Mouse (Mus musculus): ENCODE measurements around the gene Klhl23. TPM values are rescaled to one million over a fixed set of nuclear protein-coding genes. Genes with fewer than 3 reads are reported as not detected.

Gene Klhl23
- polyA plus RNA-seq (2014; fragmentation: Illumina TruSeq; extraction: RNeasy Lipid Tissue Mini Kit (QIAGEN cat#74804); ENCODE audit: low read depth, low replicate concordance) = 31.7 TPM

GRCm38 (mm10) chr2:69821711-69822110, at the start of gene Klhl23:
Klhl23 (plus strand) TSS chr2:69821944.

DNA sequence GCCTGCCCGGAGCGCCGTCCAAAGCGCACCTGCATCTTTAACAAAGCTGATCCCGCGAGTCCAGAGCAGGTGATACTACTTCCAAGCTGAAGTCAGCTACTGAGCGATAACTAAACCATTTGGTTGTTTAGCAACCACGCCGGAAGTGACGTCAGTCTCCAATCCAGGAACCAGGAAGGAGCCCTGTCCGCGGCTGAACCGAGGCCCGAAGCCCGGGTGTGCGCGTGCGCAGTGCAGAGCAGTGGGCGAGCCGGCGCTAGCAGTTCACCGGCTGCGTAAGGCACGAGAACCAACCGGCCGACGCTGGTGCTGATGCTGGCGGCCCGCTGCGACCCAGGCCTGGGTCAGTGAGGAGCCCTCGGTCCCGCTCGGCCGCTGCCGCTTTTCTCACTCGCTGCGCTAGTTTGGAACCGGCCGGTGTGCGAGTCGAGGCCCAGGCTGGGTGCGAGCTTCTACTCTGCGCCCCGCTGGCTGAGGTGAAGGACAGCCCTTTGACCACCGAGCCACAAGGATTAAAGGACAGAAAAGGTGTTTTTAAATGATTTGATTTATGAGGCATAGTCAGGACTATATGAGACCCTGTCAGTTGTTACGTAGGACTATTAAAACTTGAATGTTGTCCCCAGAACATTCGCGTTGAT, 32.2 kb upstream of the Klhl23 start, which contains the start of the genes Ccdc173 and Phospho2:
Gene Ccdc173 (minus strand): TSS at position 147 of the 641 bp plus-strand sequence.
Gene Phospho2 (plus strand): TSS at position 195 of the 641 bp plus-strand sequence.

GRCm38 (mm10) chr2:69861485-69862091, 39.8 kb downstream of the Klhl23 start, which contains the start of gene Ssb:
Ssb (plus strand) TSS chr2:69861562.

DNA sequence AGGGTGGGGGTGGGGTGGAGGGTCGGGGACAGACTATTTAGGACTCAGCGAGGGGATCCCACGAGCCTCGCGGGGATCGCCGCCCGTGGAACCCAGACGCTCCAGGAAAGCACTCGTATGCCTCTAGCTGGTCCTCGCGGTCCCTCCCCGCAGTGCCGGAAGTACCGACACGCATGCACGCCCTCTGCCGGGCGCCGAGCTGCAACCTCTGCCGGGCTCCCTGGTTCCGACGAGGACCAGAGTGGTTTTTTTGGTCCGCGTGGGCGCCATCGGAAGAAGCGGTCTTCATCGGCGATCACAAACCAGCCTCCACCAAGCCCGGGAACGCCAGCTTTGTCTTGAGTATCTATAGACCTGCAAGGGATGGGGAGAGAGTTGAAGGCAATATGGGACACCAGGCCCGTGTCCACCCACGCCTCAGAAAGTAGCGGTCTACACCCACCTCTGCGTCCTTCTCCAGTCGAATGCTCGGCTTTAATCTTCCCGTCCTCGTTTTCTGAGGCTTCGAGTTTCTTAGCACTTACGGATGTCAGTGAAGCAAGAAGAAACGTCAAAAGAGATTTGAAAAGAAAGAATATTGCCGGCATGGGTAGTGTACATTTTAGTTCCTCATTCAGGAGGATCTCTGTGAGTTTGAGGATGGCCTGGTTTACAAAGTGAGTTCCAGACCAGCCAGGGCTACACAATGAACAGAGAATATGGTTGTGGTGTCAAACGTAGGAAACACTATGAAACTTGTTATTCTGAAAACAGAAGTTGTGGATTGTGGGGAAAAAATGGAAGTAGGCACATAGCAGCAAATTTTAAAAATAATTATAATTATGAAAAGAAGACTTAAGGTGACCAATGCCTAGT, 63.9 kb downstream of the Klhl23 start, which contains the start of gene Mettl5:
Gene Mettl5 (minus strand): TSS at position 165 of the 855 bp plus-strand sequence.

Other genes starting within 250 kb of the Klhl23 start
- 0.55 TPM for gene Lrp2, start 235.9 kb upstream of the Klhl23 start, polyA plus RNA-seq (2014; fragmentation: Illumina TruSeq; extraction: RNeasy Lipid Tissue Mini Kit (QIAGEN cat#74804); ENCODE audit: low read depth, low replicate concordance)
- gene Bbs5, start 174.8 kb upstream of the Klhl23 start, polyA plus RNA-seq (2014; fragmentation: Illumina TruSeq; extraction: RNeasy Lipid Tissue Mini Kit (QIAGEN cat#74804); ENCODE audit: low read depth, low replicate concordance) = 7.4 TPM
- gene Klhl41, start 151.8 kb upstream of the Klhl23 start, polyA plus RNA-seq (2014; fragmentation: Illumina TruSeq; extraction: RNeasy Lipid Tissue Mini Kit (QIAGEN cat#74804); ENCODE audit: low read depth, low replicate concordance) = 56.5 TPM
- 27.3 TPM for gene Fastkd1, start 108.4 kb upstream of the Klhl23 start, polyA plus RNA-seq (2014; fragmentation: Illumina TruSeq; extraction: RNeasy Lipid Tissue Mini Kit (QIAGEN cat#74804); ENCODE audit: low read depth, low replicate concordance)
- 22.4 TPM for gene Ppig, start 99.4 kb upstream of the Klhl23 start, polyA plus RNA-seq (2014; fragmentation: Illumina TruSeq; extraction: RNeasy Lipid Tissue Mini Kit (QIAGEN cat#74804); ENCODE audit: low read depth, low replicate concordance)
- gene Ccdc173, start 32.4 kb upstream of the Klhl23 start, polyA plus RNA-seq (2014; fragmentation: Illumina TruSeq; extraction: RNeasy Lipid Tissue Mini Kit (QIAGEN cat#74804); ENCODE audit: low read depth, low replicate concordance) = 2.0 TPM
- 30.7 TPM for gene Phospho2, start 32.3 kb upstream of the Klhl23 start, polyA plus RNA-seq (2014; fragmentation: Illumina TruSeq; extraction: RNeasy Lipid Tissue Mini Kit (QIAGEN cat#74804); ENCODE audit: low read depth, low replicate concordance)
- gene Ssb, start 39.6 kb downstream of the Klhl23 start, polyA plus RNA-seq (2014; fragmentation: Illumina TruSeq; extraction: RNeasy Lipid Tissue Mini Kit (QIAGEN cat#74804); ENCODE audit: low read depth, low replicate concordance) = 81.9 TPM
- 30.6 TPM for gene Mettl5, start 63.7 kb downstream of the Klhl23 start, polyA plus RNA-seq (2014; fragmentation: Illumina TruSeq; extraction: RNeasy Lipid Tissue Mini Kit (QIAGEN cat#74804); ENCODE audit: low read depth, low replicate concordance)
- 75.7 TPM for gene Ubr3, start 75.3 kb downstream of the Klhl23 start, polyA plus RNA-seq (2014; fragmentation: Illumina TruSeq; extraction: RNeasy Lipid Tissue Mini Kit (QIAGEN cat#74804); ENCODE audit: low read depth, low replicate concordance)
- gene Myo3b, start 217.2 kb downstream of the Klhl23 start, polyA plus RNA-seq (2014; fragmentation: Illumina TruSeq; extraction: RNeasy Lipid Tissue Mini Kit (QIAGEN cat#74804); ENCODE audit: low read depth, low replicate concordance) = not detected